Mouse (Mus musculus) spleen, postnatal 10 days (tissue): ENCODE measurements at regions not wholly inside any gene's neighbourhood (a gene's known extent, or its start where the extent isn't known, plus 50 kb on each side); places are given as distances from the start of the nearest gene placed in this dataset.
"Not testable (repeated sequence)": the region's sequence is repeated elsewhere in the genome, so short reads cannot be mapped to it uniquely, and the experiment has no call there.

ENCODE experiments used
- DNase-seq, 2 experiments: peaks; one replicate each; pipeline ENCODE4 v3.0.0; 2021 to 2022; ENCODE audit warnings: low spot score in 2 of 2

GRCm38 (mm10) chr6:37747793-37748192 is 122.8 kb upstream of the Trim24 start:
- DNase-seq = not testable (repeated sequence)

- DNase-seq = no peak
Measured at GRCm38 (mm10) chr6:37748296-37748980, 122.2 kb upstream of the Trim24 start.

GRCm38 (mm10) chr6:37749016-37749415 is 121.6 kb upstream of the Trim24 start:
- DNase-seq = no peak

GRCm38 (mm10) chr6:37750271-37750670 is 120.3 kb upstream of the Trim24 start:
- DNase-seq = no peak

GRCm38 (mm10) chr6:37751701-37752100 is 118.9 kb upstream of the Trim24 start:
- DNase-seq = no peak

GRCm38 (mm10) chr6:37761003-37761402 is 109.6 kb upstream of the Trim24 start:
- not testable (repeated sequence) for DNase-seq

GRCm38 (mm10) chr6:37763036-37763435 is 107.6 kb upstream of the Trim24 start:
- DNase-seq = no peak

- DNase-seq = no peak
Measured at GRCm38 (mm10) chr6:37767690-37768089, 102.9 kb upstream of the Trim24 start.

- no peak for DNase-seq
Measured at GRCm38 (mm10) chr6:37773294-37773693, 97.3 kb upstream of the Trim24 start.

- DNase-seq = no peak
Measured at GRCm38 (mm10) chr6:37775151-37775550, 95.5 kb upstream of the Trim24 start.

GRCm38 (mm10) chr6:37779893-37780292 is 90.7 kb upstream of the Trim24 start:
- DNase-seq = no peak

GRCm38 (mm10) chr6:37781894-37782293 is 88.7 kb upstream of the Trim24 start:
- DNase-seq = no peak

GRCm38 (mm10) chr6:37785280-37785679 is 85.3 kb upstream of the Trim24 start:
- not testable (repeated sequence) for DNase-seq

GRCm38 (mm10) chr6:37785741-37786140 is 84.9 kb upstream of the Trim24 start:
- no peak for DNase-seq

GRCm38 (mm10) chr6:37787858-37788257 is 82.8 kb upstream of the Trim24 start:
- DNase-seq = not testable (repeated sequence)

- DNase-seq = no peak
Measured at GRCm38 (mm10) chr6:37790878-37791277, 79.7 kb upstream of the Trim24 start.

GRCm38 (mm10) chr6:37794211-37794610 is 76.4 kb upstream of the Trim24 start:
- no peak for DNase-seq

- DNase-seq = no peak
Measured at GRCm38 (mm10) chr6:37795001-37795400, 75.6 kb upstream of the Trim24 start.

GRCm38 (mm10) chr6:37803231-37803630 is 67.4 kb upstream of the Trim24 start:
- DNase-seq = no peak

- DNase-seq = not testable (repeated sequence)
Measured at GRCm38 (mm10) chr6:37805896-37806295, 64.7 kb upstream of the Trim24 start.

- DNase-seq = not testable (repeated sequence)
Measured at GRCm38 (mm10) chr6:37806529-37807191, 64.0 kb upstream of the Trim24 start.

- not testable (repeated sequence) for DNase-seq
Measured at GRCm38 (mm10) chr6:37815218-37815617, 55.4 kb upstream of the Trim24 start.
